Mouse (Mus musculus) cerebellum, adult 9-11 months (tissue): ENCODE data around the gene Zfand3.

Experiments
- DNase-seq: peaks from one replicate; pipeline ENCODE4 v3.0.0; 2022

Zfand3 gene

GRCm38 (mm10) chr17:30111556-30111955 is 107.0 kb downstream of the Zfand3 start:
- DNase-seq, result peak; percentile 41

- DNase-seq, result no peak
These were observed 107.5 kb downstream of the Zfand3 start for GRCm38 (mm10) chr17:30112080-30112479.

GRCm38 (mm10) chr17:30112555-30113305 is 108.2 kb downstream of the Zfand3 start:
- no peak for DNase-seq

- DNase-seq, result no peak
These were observed 110.2 kb downstream of the Zfand3 start for GRCm38 (mm10) chr17:30114761-30115160.

- DNase-seq, result no peak
These were observed 111.7 kb downstream of the Zfand3 start for GRCm38 (mm10) chr17:30116226-30116625.

GRCm38 (mm10) chr17:30118036-30118435 is 113.5 kb downstream of the Zfand3 start:
- no peak for DNase-seq

- no peak for DNase-seq
These were observed 117.7 kb downstream of the Zfand3 start for GRCm38 (mm10) chr17:30122278-30122677.

GRCm38 (mm10) chr17:30128456-30128855 is 123.9 kb downstream of the Zfand3 start:
- DNase-seq, result no peak

- no peak for DNase-seq
These were observed 124.7 kb downstream of the Zfand3 start for GRCm38 (mm10) chr17:30129220-30129619.

- DNase-seq, result no peak
These were observed 125.8 kb downstream of the Zfand3 start for GRCm38 (mm10) chr17:30130326-30130725.

GRCm38 (mm10) chr17:30133641-30134040 is 129.1 kb downstream of the Zfand3 start:
- DNase-seq, result no peak

GRCm38 (mm10) chr17:30134955-30135735 is 130.6 kb downstream of the Zfand3 start:
- no peak for DNase-seq

GRCm38 (mm10) chr17:30135890-30136289 is 131.4 kb downstream of the Zfand3 start:
- DNase-seq, result no peak

- DNase-seq, result no peak
These were observed 132.2 kb downstream of the Zfand3 start for GRCm38 (mm10) chr17:30136684-30137083.

GRCm38 (mm10) chr17:30137115-30137514 is 132.6 kb downstream of the Zfand3 start:
- no peak for DNase-seq

GRCm38 (mm10) chr17:30144114-30144513 is 139.6 kb downstream of the Zfand3 start:
- no peak for DNase-seq

GRCm38 (mm10) chr17:30145596-30146149 is 141.1 kb downstream of the Zfand3 start:
- DNase-seq, result no peak

GRCm38 (mm10) chr17:30146555-30146954 is 142.0 kb downstream of the Zfand3 start:
- no peak for DNase-seq

- DNase-seq, result no peak
These were observed 143.4 kb downstream of the Zfand3 start for GRCm38 (mm10) chr17:30147897-30148296.

GRCm38 (mm10) chr17:30148320-30148719 is 143.8 kb downstream of the Zfand3 start:
- DNase-seq, result no peak

- DNase-seq, result no peak
These were observed 145.4 kb downstream of the Zfand3 start for GRCm38 (mm10) chr17:30149911-30150310.

GRCm38 (mm10) chr17:30154144-30154543 is 149.6 kb downstream of the Zfand3 start:
- DNase-seq, result no peak

- no peak for DNase-seq
These were observed 150.3 kb downstream of the Zfand3 start for GRCm38 (mm10) chr17:30154861-30155260.

- peak; percentile 54 for DNase-seq
These were observed 150.9 kb downstream of the Zfand3 start for GRCm38 (mm10) chr17:30155411-30155925.
